Comparison of ENCODE assay signal across 10 mouse cellular contexts in genomic region chr11:96969280-96969722, GRCm38 (mm10). TPM values are rescaled to one million over a fixed set of nuclear protein-coding genes. Genes with fewer than 3 reads are reported as not detected.
A peak's percentile ranks its signal among the peaks of the same experiment; 100 is the strongest.
DNase-seq lines count a peak whose midpoint lies in the region; ATAC-seq and TF ChIP-seq lines count a peak whose summit lies in the region.
"Had no signal": no experiment of that assay in that cellular context is flagged by ENCODE, and none has a peak within 500 bp of the region (broad histone marks: within the 10 kb centered on the region; RNA-seq: fewer than 3 reads in every experiment).

No protein-coding gene starts in this region.

- no peak for TF ChIP-seq POLR2A in spleen, adult 2 months (IDR thresholded peaks at IDR 0.05; ENCODE audit: low read depth, low read length)
- TF ChIP-seq POLR2A in limb, embryonic 14.5 days (IDR thresholded peaks at IDR 0.05; ENCODE audit: borderline replicate concordance, extremely low read depth, insufficient read depth, insufficient read length): no peak

- H3K27ac ChIP-seq in forebrain, embryonic 10.5 days: 0 out of 2 replicates have a peak overlapping the region, but pooled peaks have one; percentile 53
- H3K27ac ChIP-seq in forebrain, embryonic 13.5 days: no peak overlapping the region
- H3K27ac ChIP-seq in spleen, adult 2 months (ENCODE audit: insufficient read depth, low read length): peak overlapping the region; percentile 14; the same call in 1 of the 2 replicates
- peak overlapping the region; percentile 70 for H3K27ac ChIP-seq in limb, embryonic 14.5 days (replicated peaks; ENCODE audit: low read depth, low read length)

- no peak overlapping the region for H3K4me2 ChIP-seq in forebrain, embryonic 13.5 days
- no peak overlapping the region for H3K4me2 ChIP-seq in limb, embryonic 14.5 days (replicated peaks; ENCODE audit: low read depth, low read length, severe bottlenecking)
- H3K4me2 ChIP-seq: embryonic facial prominence, embryonic 12.5 days had no signal

- 66% methylated on average over 5 of the region's 5 CpGs for WGBS in forebrain, embryonic 10.5 days
- 71% methylated on average over 5 of the region's 5 CpGs for WGBS in forebrain, embryonic 13.5 days
- WGBS in spleen, adult 2 months: 85% methylated on average over 5 of the region's 5 CpGs
- WGBS in limb, embryonic 14.5 days: 71% methylated on average over 5 of the region's 5 CpGs

- H3K9ac ChIP-seq in forebrain, embryonic 13.5 days: no peak overlapping the region
- peak overlapping the region; percentile 17 for H3K9ac ChIP-seq in limb, embryonic 14.5 days (ENCODE audit: low read depth, low read length, severe bottlenecking)
- H3K9ac ChIP-seq: embryonic facial prominence, embryonic 12.5 days had no signal

- no peaks in the 10 kb centered on the region for H3K27me3 ChIP-seq in forebrain, embryonic 10.5 days (ENCODE audit: poor library complexity, severe bottlenecking)
- H3K27me3 ChIP-seq in forebrain, embryonic 13.5 days: no peaks in the 10 kb centered on the region
- no peaks in the 10 kb centered on the region for H3K27me3 ChIP-seq in spleen, adult 2 months (ENCODE audit: control insufficient read depth, insufficient read depth, low read length)
- H3K27me3 ChIP-seq in limb, embryonic 14.5 days (ENCODE audit: control insufficient read depth, insufficient read depth, low read length): no peaks in the 10 kb centered on the region
- H3K27me3 ChIP-seq: CH12.LX; embryonic facial prominence, embryonic 12.5 days had no signal

- ATAC-seq in forebrain, embryonic 13.5 days: no peak
- no peak for ATAC-seq in limb, embryonic 14.5 days (ENCODE audit: low FRiP score, low read depth)
- ATAC-seq in monocyte, adult 5-6 weeks (replicated peaks; ENCODE audit: insufficient number of reproducible peaks, low FRiP score, low TSS enrichment, poor library complexity, severe bottlenecking): no peak

- no peaks in the 10 kb centered on the region for H3K9me3 ChIP-seq in forebrain, embryonic 10.5 days
- H3K9me3 ChIP-seq in forebrain, embryonic 13.5 days (replicated peaks): no peaks in the 10 kb centered on the region
- H3K9me3 ChIP-seq in limb, embryonic 14.5 days (ENCODE audit: control insufficient read depth, low read length): no peaks in the 10 kb centered on the region
- H3K9me3 ChIP-seq: embryonic facial prominence, embryonic 12.5 days had no signal

- DNase-seq in forebrain, embryonic 10.5 days (ENCODE audit: extremely low spot score, low spot score): no peak
- DNase-seq in spleen, adult 2 months (ENCODE audit: low read depth in 1 of 2, low spot score in 2 of 2): no peak
- no peak for DNase-seq in spleen, postnatal 14 days (ENCODE audit: low spot score in 2 of 2)
- DNase-seq in limb, embryonic 14.5 days (ENCODE audit: low spot score): no peak
- DNase-seq in yolk sac, embryonic 10.5 days (ENCODE audit: low spot score): peak; percentile 57
- no peak for DNase-seq in thymus, postnatal 4 days

- H3K4me1 ChIP-seq in forebrain, embryonic 10.5 days: peaks cover 29% of the 10 kb centered on the region
- H3K4me1 ChIP-seq in forebrain, embryonic 13.5 days: peaks cover 21% of the 10 kb centered on the region
- H3K4me1 ChIP-seq in spleen, adult 2 months (ENCODE audit: control insufficient read depth, insufficient read depth, insufficient read length): peaks cover 13% of the 10 kb centered on the region; the same call in 1 of the 2 replicates
- H3K4me1 ChIP-seq in limb, embryonic 14.5 days (ENCODE audit: control insufficient read depth, insufficient read depth, low read length): peaks cover 14% of the 10 kb centered on the region

- peaks cover 12% of the 10 kb centered on the region for H3K36me3 ChIP-seq in forebrain, embryonic 10.5 days (replicated peaks)
- H3K36me3 ChIP-seq in forebrain, embryonic 13.5 days (ENCODE audit: poor library complexity, severe bottlenecking): no peaks in the 10 kb centered on the region
- 0 out of 2 replicates have a peak, but pooled peaks cover 1% of the 10 kb centered on the region for H3K36me3 ChIP-seq in spleen, adult 2 months (ENCODE audit: control insufficient read depth, insufficient read depth, low read length)
- no peaks in the 10 kb centered on the region for H3K36me3 ChIP-seq in limb, embryonic 14.5 days (ENCODE audit: control insufficient read depth, insufficient read depth, low read length)
- H3K36me3 ChIP-seq: embryonic facial prominence, embryonic 12.5 days had no signal

- TF ChIP-seq CTCF in spleen, adult 2 months (IDR thresholded peaks at IDR 0.05; ENCODE audit: extremely low read depth, insufficient read depth, insufficient read length, insufficient replicate concordance): no peak

- H3K4me3 ChIP-seq in forebrain, embryonic 10.5 days: no peak overlapping the region; the same call in 1 of the 2 replicates
- no peak overlapping the region for H3K4me3 ChIP-seq in forebrain, embryonic 13.5 days
- no peak overlapping the region for H3K4me3 ChIP-seq in spleen, adult 2 months (ENCODE audit: extremely low read depth, insufficient read depth, insufficient read length)
- no peak overlapping the region for H3K4me3 ChIP-seq in limb, embryonic 14.5 days (replicated peaks; ENCODE audit: low read length)
- H3K4me3 ChIP-seq: embryonic facial prominence, embryonic 12.5 days had no signal

RNA-seq across cellular contexts. Expression of gene Sp2, which starts 13.5 kb away (rescaled TPM):
- 29.7 and 30.9 TPM in 2 replicates for polyA plus RNA-seq in forebrain, embryonic 10.5 days (2016; fragmentation: Nextera tagmentation; extraction: Ambion mirVana)
- polyA plus RNA-seq in forebrain, embryonic 13.5 days (2015; fragmentation: Nextera tagmentation; extraction: Ambion mirVana): 18.3 and 18.8 TPM in 2 replicates
- 23.9 and 29.1 TPM in 2 replicates for polyA plus RNA-seq in spleen, adult 2 months (2012; rRNA removed)
- polyA plus RNA-seq in limb, embryonic 14.5 days (2012; rRNA removed): 16.0 and 22.3 TPM in 2 replicates
- 17.1 and 18.7 TPM in 2 replicates for polyA plus RNA-seq in limb, embryonic 14.5 days (2014; fragmentation: Nextera tagmentation; extraction: Ambion mirVana)
- 4.2 to 7.6 TPM (median 7.1 TPM) in 3 replicates for total RNA-seq in monocyte, adult 5-6 weeks (2017)

RNA-seq across cellular contexts. Expression of gene Pnpo, which starts 25.5 kb away (rescaled TPM):
- 36.8 and 40.7 TPM in 2 replicates for polyA plus RNA-seq in forebrain, embryonic 10.5 days (2016; fragmentation: Nextera tagmentation; extraction: Ambion mirVana)
- 13.9 and 20.0 TPM in 2 replicates for polyA plus RNA-seq in forebrain, embryonic 13.5 days (2015; fragmentation: Nextera tagmentation; extraction: Ambion mirVana)
- 33.2 and 57.0 TPM in 2 replicates for polyA plus RNA-seq in spleen, adult 2 months (2012; rRNA removed)
- 13.9 and 15.4 TPM in 2 replicates for polyA plus RNA-seq in limb, embryonic 14.5 days (2012; rRNA removed)
- 22.6 and 24.2 TPM in 2 replicates for polyA plus RNA-seq in limb, embryonic 14.5 days (2014; fragmentation: Nextera tagmentation; extraction: Ambion mirVana)
- 18.3 to 23.7 TPM (median 20.6 TPM) in 3 replicates for total RNA-seq in monocyte, adult 5-6 weeks (2017)

RNA-seq across cellular contexts. Expression of gene Prr15l, which starts 41.4 kb away (rescaled TPM):
- 0.36 and 0.40 TPM in 2 replicates for polyA plus RNA-seq in forebrain, embryonic 10.5 days (2016; fragmentation: Nextera tagmentation; extraction: Ambion mirVana)
- 0.08 and 0.25 TPM in 2 replicates for polyA plus RNA-seq in forebrain, embryonic 13.5 days (2015; fragmentation: Nextera tagmentation; extraction: Ambion mirVana)
- 1.8 and 2.2 TPM in 2 replicates for polyA plus RNA-seq in spleen, adult 2 months (2012; rRNA removed)
- 0.47 and 1.2 TPM in 2 replicates for polyA plus RNA-seq in limb, embryonic 14.5 days (2012; rRNA removed)
- 3.3 and 3.7 TPM in 2 replicates for polyA plus RNA-seq in limb, embryonic 14.5 days (2014; fragmentation: Nextera tagmentation; extraction: Ambion mirVana)
- total RNA-seq in monocyte, adult 5-6 weeks (2017): 0.29 TPM in 1 of 3 replicates, not detected in the others

RNA-seq across cellular contexts. Expression of gene Sp6, which starts 43.9 kb away (rescaled TPM):
- polyA plus RNA-seq in forebrain, embryonic 10.5 days (2016; fragmentation: Nextera tagmentation; extraction: Ambion mirVana): 1.8 and 2.1 TPM in 2 replicates
- 0.15 and 0.21 TPM in 2 replicates for polyA plus RNA-seq in forebrain, embryonic 13.5 days (2015; fragmentation: Nextera tagmentation; extraction: Ambion mirVana)
- polyA plus RNA-seq in spleen, adult 2 months (2012; rRNA removed): 0.57 and 0.82 TPM in 2 replicates
- 4.8 and 5.6 TPM in 2 replicates for polyA plus RNA-seq in limb, embryonic 14.5 days (2012; rRNA removed)
- 3.9 and 4.5 TPM in 2 replicates for polyA plus RNA-seq in limb, embryonic 14.5 days (2014; fragmentation: Nextera tagmentation; extraction: Ambion mirVana)
- not detected in 3 replicates for total RNA-seq in monocyte, adult 5-6 weeks (2017)

RNA-seq across cellular contexts. Expression of gene Cdk5rap3, which starts 53.0 kb away (rescaled TPM):
- 107 and 111 TPM in 2 replicates for polyA plus RNA-seq in forebrain, embryonic 10.5 days (2016; fragmentation: Nextera tagmentation; extraction: Ambion mirVana)
- polyA plus RNA-seq in forebrain, embryonic 13.5 days (2015; fragmentation: Nextera tagmentation; extraction: Ambion mirVana): 102 and 104 TPM in 2 replicates
- 31.7 and 36.0 TPM in 2 replicates for polyA plus RNA-seq in spleen, adult 2 months (2012; rRNA removed)
- 71.4 and 74.5 TPM in 2 replicates for polyA plus RNA-seq in limb, embryonic 14.5 days (2012; rRNA removed)
- polyA plus RNA-seq in limb, embryonic 14.5 days (2014; fragmentation: Nextera tagmentation; extraction: Ambion mirVana): 79.6 and 83.6 TPM in 2 replicates
- total RNA-seq in monocyte, adult 5-6 weeks (2017): 38.4 to 51.0 TPM (median 44.6 TPM) in 3 replicates
